Mouse (Mus musculus): ENCODE results near the gene Olfr881. TPM values are rescaled to one million over a fixed set of nuclear protein-coding genes. Genes with fewer than 3 reads are reported as not detected.

Gene Olfr881
- not detected in 2 replicates for polyA plus RNA-seq (2012; ENCODE audit: low replicate concordance)

DNA sequence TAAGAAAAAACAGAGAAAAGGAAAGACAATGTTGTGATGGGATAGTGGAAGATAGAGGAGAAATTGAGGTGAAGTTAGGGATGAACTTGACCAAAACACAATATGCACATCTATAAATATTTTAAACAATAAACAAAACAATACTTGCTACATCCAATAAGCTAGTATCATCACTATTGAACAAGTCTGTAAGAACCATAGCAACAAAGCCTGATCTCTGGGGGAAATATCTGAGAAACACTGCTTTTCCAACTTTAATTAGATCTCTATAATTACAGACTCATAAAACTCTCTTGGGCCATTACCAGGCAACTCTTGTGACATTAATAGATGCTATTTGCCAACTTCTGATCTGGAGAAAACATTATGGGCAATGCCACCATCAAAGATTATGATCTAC, at the start of gene Olfr881:
Gene Olfr881 (plus strand): TSS at position 301 of the 400 bp plus-strand sequence.

DNA sequence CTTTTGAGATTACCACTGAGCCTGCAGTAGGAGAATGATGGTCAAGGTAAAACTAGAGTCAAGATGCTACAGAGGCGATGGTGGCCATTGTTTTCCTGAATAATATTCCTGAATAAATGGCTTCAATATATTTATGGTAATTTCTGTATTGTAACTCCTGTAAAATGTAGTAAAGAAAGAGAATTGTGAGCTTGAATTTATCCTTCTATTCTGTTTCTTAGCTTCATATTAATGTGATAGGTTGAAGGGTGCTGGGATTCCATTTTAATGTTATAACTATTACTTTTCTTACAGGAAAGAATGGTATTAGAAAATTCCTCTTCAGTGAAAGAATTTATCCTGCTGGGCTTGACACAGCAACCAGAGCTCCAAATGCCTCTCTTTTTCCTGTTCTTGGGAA, 33.9 kb downstream of the Olfr881 start, which contains the start of gene Olfr883:
Gene Olfr883 (plus strand): TSS at position 301 of the 400 bp plus-strand sequence.

Other genes starting within 250 kb of the Olfr881 start
- gene Olfr874, start 246.7 kb upstream of the Olfr881 start, polyA plus RNA-seq (2012; ENCODE audit: low replicate concordance) = not detected in 2 replicates
- gene Olfr875, start 220.0 kb upstream of the Olfr881 start, polyA plus RNA-seq (2012; ENCODE audit: low replicate concordance) = not detected in 2 replicates
- not detected in 2 replicates for gene Olfr876, start 188.8 kb upstream of the Olfr881 start, polyA plus RNA-seq (2012; ENCODE audit: low replicate concordance)
- gene Olfr877, start 137.6 kb upstream of the Olfr881 start, polyA plus RNA-seq (2012; ENCODE audit: low replicate concordance) = not detected in 2 replicates
- gene Olfr145, start 95.1 kb upstream of the Olfr881 start, polyA plus RNA-seq (2012; ENCODE audit: low replicate concordance) = not detected in 2 replicates
- gene Olfr878, start 74.0 kb upstream of the Olfr881 start, polyA plus RNA-seq (2012; ENCODE audit: low replicate concordance) = not detected in 2 replicates
- not detected in 2 replicates for gene Olfr883, start 34.0 kb downstream of the Olfr881 start, polyA plus RNA-seq (2012; ENCODE audit: low replicate concordance)
- gene Olfr884, start 54.7 kb downstream of the Olfr881 start, polyA plus RNA-seq (2012; ENCODE audit: low replicate concordance) = not detected in 2 replicates
- gene Olfr885, start 69.5 kb downstream of the Olfr881 start, polyA plus RNA-seq (2012; ENCODE audit: low replicate concordance) = not detected in 2 replicates
- gene Olfr887, start 92.2 kb downstream of the Olfr881 start, polyA plus RNA-seq (2012; ENCODE audit: low replicate concordance) = not detected in 2 replicates
- gene Olfr888, start 116.3 kb downstream of the Olfr881 start, polyA plus RNA-seq (2012; ENCODE audit: low replicate concordance) = not detected in 2 replicates
- not detected in 2 replicates for gene Olfr889, start 123.4 kb downstream of the Olfr881 start, polyA plus RNA-seq (2012; ENCODE audit: low replicate concordance)
- gene Olfr890, start 150.7 kb downstream of the Olfr881 start, polyA plus RNA-seq (2012; ENCODE audit: low replicate concordance) = not detected in 2 replicates
- not detected in 2 replicates for gene Olfr891, start 189.0 kb downstream of the Olfr881 start, polyA plus RNA-seq (2012; ENCODE audit: low replicate concordance)
- not detected in 2 replicates for gene Olfr893, start 216.5 kb downstream of the Olfr881 start, polyA plus RNA-seq (2012; ENCODE audit: low replicate concordance)
- not detected in 2 replicates for gene Olfr894, start 226.2 kb downstream of the Olfr881 start, polyA plus RNA-seq (2012; ENCODE audit: low replicate concordance)